Mouse (Mus musculus): ENCODE measurements around the gene Parp11.

GRCm38 (mm10) chr6:127446436-127446890, at the start of gene Parp11:
- TF ChIP-seq POLR2A (IDR thresholded peaks at IDR 0.05; ENCODE audit: extremely low read depth, insufficient read depth, low read length) = no peak
- TF ChIP-seq CTCF (IDR thresholded peaks at IDR 0.05; ENCODE audit: low read depth, low read length) = peak; percentile 68; the same call in 1 of the 2 replicates

Measured in liver, adult 2 months (tissue).